Mouse (Mus musculus): ENCODE measurements at regions not wholly inside any gene's neighbourhood (a gene's known extent, or its start where the extent isn't known, plus 50 kb on each side); places are given as distances from the start of the nearest gene placed in this dataset.

GRCm38 (mm10) chr16:24201455-24201854, 191.9 kb upstream of the Lpp start:
- Histone ChIP-seq H3K4me3 (replicated peaks; ENCODE audit: insufficient read depth, low read depth, low read length) (no peak overlapping the region), H3K27me3 (ENCODE audit: control insufficient read depth, insufficient read depth, low read length) (no peaks in the 10 kb centered on the region), H3K4me1 (ENCODE audit: control insufficient read depth, insufficient read depth, low read length) (peaks cover 7% of the 10 kb centered on the region; the same call in 1 of the 2 replicates), H3K27ac (ENCODE audit: insufficient read depth, low read length) (no peak overlapping the region)
- 95% methylated on average over 7 of the region's 7 CpGs for WGBS
- TF ChIP-seq POLR2A (IDR thresholded peaks at IDR 0.05; ENCODE audit: borderline replicate concordance, insufficient read depth, low read length) (no peak), CTCF (IDR thresholded peaks at IDR 0.05; ENCODE audit: borderline replicate concordance, insufficient read depth, low read depth, low read length) (no peak)
- DNase-seq: no peak

- peaks cover under 1% of the 10 kb centered on the region; the same call in 1 of the 2 replicates for H3K4me1 ChIP-seq (ENCODE audit: control insufficient read depth, insufficient read depth, low read length)
- no peak overlapping the region for H3K4me3 ChIP-seq (replicated peaks; ENCODE audit: insufficient read depth, low read depth, low read length)
- no peak overlapping the region for H3K27ac ChIP-seq (ENCODE audit: insufficient read depth, low read length)
- 94% methylated on average over 5 of the region's 5 CpGs for WGBS
- no peaks in the 10 kb centered on the region for H3K27me3 ChIP-seq (ENCODE audit: control insufficient read depth, insufficient read depth, low read length)
- DNase-seq: no peak
- TF ChIP-seq CTCF (IDR thresholded peaks at IDR 0.05; ENCODE audit: borderline replicate concordance, insufficient read depth, low read depth, low read length): no peak
- no peak for TF ChIP-seq POLR2A (IDR thresholded peaks at IDR 0.05; ENCODE audit: borderline replicate concordance, insufficient read depth, low read length)
These were observed 193.1 kb upstream of the Lpp start for GRCm38 (mm10) chr16:24200200-24200599.

- H3K4me1 ChIP-seq (ENCODE audit: control insufficient read depth, insufficient read depth, low read length): peaks cover 4% of the 10 kb centered on the region; the same call in 1 of the 2 replicates
- WGBS: 92% methylated on average over 18 of the region's 18 CpGs
- no peak overlapping the region for H3K27ac ChIP-seq (ENCODE audit: insufficient read depth, low read length)
- no peaks in the 10 kb centered on the region for H3K27me3 ChIP-seq (ENCODE audit: control insufficient read depth, insufficient read depth, low read length)
- DNase-seq: no peak
- no peak overlapping the region for H3K4me3 ChIP-seq (replicated peaks; ENCODE audit: insufficient read depth, low read depth, low read length)
- TF ChIP-seq POLR2A (IDR thresholded peaks at IDR 0.05; ENCODE audit: borderline replicate concordance, insufficient read depth, low read length): no peak
- no peak for TF ChIP-seq CTCF (IDR thresholded peaks at IDR 0.05; ENCODE audit: borderline replicate concordance, insufficient read depth, low read depth, low read length)
These were observed 193.7 kb upstream of the Lpp start for GRCm38 (mm10) chr16:24199408-24200167.

GRCm38 (mm10) chr16:24198291-24198690, 195.0 kb upstream of the Lpp start:
- DNase-seq: no peak
- Histone ChIP-seq H3K4me1 (ENCODE audit: control insufficient read depth, insufficient read depth, low read length) (peaks cover 8% of the 10 kb centered on the region), H3K27me3 (ENCODE audit: control insufficient read depth, insufficient read depth, low read length) (no peaks in the 10 kb centered on the region), H3K27ac (ENCODE audit: insufficient read depth, low read length) (no peak overlapping the region), H3K4me3 (replicated peaks; ENCODE audit: insufficient read depth, low read depth, low read length) (no peak overlapping the region)
- no peak for TF ChIP-seq POLR2A (IDR thresholded peaks at IDR 0.05; ENCODE audit: borderline replicate concordance, insufficient read depth, low read length)
- TF ChIP-seq CTCF (IDR thresholded peaks at IDR 0.05; ENCODE audit: borderline replicate concordance, insufficient read depth, low read depth, low read length): no peak

- no peak overlapping the region for H3K27ac ChIP-seq (ENCODE audit: insufficient read depth, low read length)
- TF ChIP-seq CTCF (IDR thresholded peaks at IDR 0.05; ENCODE audit: borderline replicate concordance, insufficient read depth, low read depth, low read length): no peak
- no peak for TF ChIP-seq POLR2A (IDR thresholded peaks at IDR 0.05; ENCODE audit: borderline replicate concordance, insufficient read depth, low read length)
- 86% methylated on average over 5 of the region's 5 CpGs for WGBS
- DNase-seq: no peak
- no peak overlapping the region for H3K4me3 ChIP-seq (replicated peaks; ENCODE audit: insufficient read depth, low read depth, low read length)
- no peaks in the 10 kb centered on the region for H3K27me3 ChIP-seq (ENCODE audit: control insufficient read depth, insufficient read depth, low read length)
- peaks cover 15% of the 10 kb centered on the region for H3K4me1 ChIP-seq (ENCODE audit: control insufficient read depth, insufficient read depth, low read length)
These were observed 195.7 kb upstream of the Lpp start for GRCm38 (mm10) chr16:24197618-24198017.

- DNase-seq: peak; percentile 81 to 94
- Histone ChIP-seq H3K4me1 (ENCODE audit: control insufficient read depth, insufficient read depth, low read length) (peaks cover 22% of the 10 kb centered on the region), H3K27me3 (ENCODE audit: control insufficient read depth, insufficient read depth, low read length) (no peaks in the 10 kb centered on the region), H3K27ac (ENCODE audit: insufficient read depth, low read length) (peak overlapping the region; percentile 95), H3K4me3 (replicated peaks; ENCODE audit: insufficient read depth, low read depth, low read length) (no peak overlapping the region)
- WGBS: 14% methylated on average over 2 of the region's 2 CpGs
- TF ChIP-seq POLR2A (IDR thresholded peaks at IDR 0.05; ENCODE audit: borderline replicate concordance, insufficient read depth, low read length): peak; percentile 57; the same call in 1 of the 2 replicates
- no peak for TF ChIP-seq CTCF (IDR thresholded peaks at IDR 0.05; ENCODE audit: borderline replicate concordance, insufficient read depth, low read depth, low read length)
These were observed 199.4 kb upstream of the Lpp start for GRCm38 (mm10) chr16:24193945-24194344.

GRCm38 (mm10) chr16:24193251-24193873, 199.9 kb upstream of the Lpp start:
- Histone ChIP-seq H3K27me3 (ENCODE audit: control insufficient read depth, insufficient read depth, low read length) (no peaks in the 10 kb centered on the region), H3K4me3 (replicated peaks; ENCODE audit: insufficient read depth, low read depth, low read length) (no peak overlapping the region), H3K4me1 (ENCODE audit: control insufficient read depth, insufficient read depth, low read length) (peaks cover 22% of the 10 kb centered on the region), H3K27ac (ENCODE audit: insufficient read depth, low read length) (peak overlapping the region; percentile 95)
- WGBS: 11% methylated on average over 15 of the region's 15 CpGs
- TF ChIP-seq CTCF (IDR thresholded peaks at IDR 0.05; ENCODE audit: borderline replicate concordance, insufficient read depth, low read depth, low read length) (peak; percentile 14; the same call in 1 of the 2 replicates), POLR2A (IDR thresholded peaks at IDR 0.05; ENCODE audit: borderline replicate concordance, insufficient read depth, low read length) (0 out of 2 replicates have a peak, but pooled peaks have one; percentile 8)
- DNase-seq: peak; percentile 86 to 89

GRCm38 (mm10) chr16:24192013-24192412, 201.3 kb upstream of the Lpp start:
- Histone ChIP-seq H3K4me1 (ENCODE audit: control insufficient read depth, insufficient read depth, low read length) (peaks cover 22% of the 10 kb centered on the region), H3K27ac (ENCODE audit: insufficient read depth, low read length) (peak overlapping the region; percentile 95), H3K27me3 (ENCODE audit: control insufficient read depth, insufficient read depth, low read length) (no peaks in the 10 kb centered on the region), H3K4me3 (replicated peaks; ENCODE audit: insufficient read depth, low read depth, low read length) (no peak overlapping the region)
- 23% methylated on average over 1 of the region's 1 CpGs for WGBS
- TF ChIP-seq POLR2A (IDR thresholded peaks at IDR 0.05; ENCODE audit: borderline replicate concordance, insufficient read depth, low read length) (no peak), CTCF (IDR thresholded peaks at IDR 0.05; ENCODE audit: borderline replicate concordance, insufficient read depth, low read depth, low read length) (no peak)
- peak; percentile 45 to 63 for DNase-seq

Measured in cerebellum, adult 2 months (tissue).